Mouse (Mus musculus) layer of hippocampus, adult 2 months (tissue): ENCODE measurements around the gene Olfr1234. TPM values are rescaled to one million over a fixed set of nuclear protein-coding genes. Genes with fewer than 3 reads are reported as not detected.

ENCODE experiments used
- DNase-seq, 2 experiments: peaks; one replicate each; pipeline ENCODE4 v3.0.0; 2022; ENCODE audit warnings: low spot score in 2 of 2
- H3K27ac ChIP-seq: fragments of 200-600 bp; 2 replicates; pipeline ENCODE4 v1.8.1; 2022
- H3K4me3 ChIP-seq: fragments of 200-600 bp; 2 replicates; pipeline ENCODE4 v1.8.1; 2022; ENCODE audit warnings: mild to moderate bottlenecking
- CTCF ChIP-seq: fragments of 200-600 bp; conservative IDR thresholded peaks from 2 replicates; pipeline ENCODE4 v1.8.1; 2022; ENCODE audit warnings: antibody characterized with exemption, mild to moderate bottlenecking, moderate library complexity
- long read RNA-seq, 2 experiments: library from polyadenylated mRNA; stranded (forward); transcript quantifications; one replicate each; pipeline ENCODE4 v2.0.0; 2021; ENCODE audit warnings: borderline mapping rate in 2 of 2
- total RNA-seq, 2 experiments: library from RNA; stranded (reverse); gene quantifications; 2 replicates each; pipeline ENCODE4 v1.2.3; 2021

Olfr1234 gene
- not detected for total RNA-seq
- long read RNA-seq, experiment 1 = 0 reads
- long read RNA-seq, experiment 2 = 0 reads

GRCm38 (mm10) chr2:89364765-89365164 is at the start of gene Olfr1234:
TSS of gene Olfr1234 (minus strand) at chr2:89364865.
- Histone ChIP-seq H3K27ac (no peak within 1 kb of the TSS), H3K4me3 (no peak within 1 kb of the TSS)
- no peak for DNase-seq
- TF ChIP-seq CTCF = no peak

GRCm38 (mm10) chr2:89409576-89409975 is 44.9 kb upstream of the Olfr1234 start, which contains the start of gene Olfr1238:
TSS of gene Olfr1238 (minus strand) at chr2:89409676.
- no peak within 1 kb of the TSS for H3K4me3 ChIP-seq
- H3K27ac ChIP-seq = no peak within 1 kb of the TSS
- no peak for DNase-seq
- no peak for TF ChIP-seq CTCF

DNA sequence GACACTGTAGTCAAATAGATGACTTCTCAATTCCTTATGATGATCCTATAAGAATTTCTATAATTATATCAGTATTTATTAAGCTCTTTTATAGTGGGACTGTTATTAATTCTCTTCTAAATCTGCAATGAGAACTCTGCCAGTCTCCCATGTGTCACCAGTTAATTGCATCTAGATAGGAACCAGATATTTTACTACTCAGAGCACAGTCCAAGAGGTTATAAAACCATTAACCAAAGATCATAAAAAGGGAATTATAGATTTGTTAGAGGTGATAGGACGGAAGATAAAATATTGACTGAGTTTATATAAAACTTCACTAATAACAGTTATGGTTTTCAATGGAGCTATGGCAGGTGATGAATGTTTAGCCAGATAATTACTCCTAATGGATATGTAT is 36.2 kb upstream of the Olfr1234 start:
- DNase-seq = no peak
- Histone ChIP-seq H3K4me3 (no peak overlapping the region), H3K27ac (no peak overlapping the region)
- TF ChIP-seq CTCF = no peak

DNA sequence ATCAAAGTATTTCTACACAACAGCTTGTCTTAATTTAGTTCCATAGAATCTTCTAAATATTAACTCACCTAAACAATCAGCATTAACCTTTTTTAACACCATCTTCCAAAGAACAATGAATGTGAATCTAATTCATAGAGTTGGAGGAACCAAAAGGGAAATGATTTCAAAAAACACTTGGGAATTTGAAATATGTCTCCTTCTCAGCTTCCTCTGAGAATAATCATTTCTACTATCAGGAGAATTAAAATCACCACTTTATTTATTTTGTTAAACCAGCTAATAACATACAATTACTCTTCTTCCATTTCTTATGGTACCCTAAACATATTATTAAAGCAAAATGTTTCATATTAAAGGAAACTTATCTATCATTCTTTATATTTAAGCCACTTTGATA is 22.4 kb downstream of the Olfr1234 start, which contains the start of gene Olfr1233:
TSS of gene Olfr1233 (minus strand) at position 101 of the 400 bp plus-strand sequence.
- no peak for DNase-seq
- no peak for TF ChIP-seq CTCF
- Histone ChIP-seq H3K27ac (no peak within 1 kb of the TSS), H3K4me3 (no peak within 1 kb of the TSS)

DNA sequence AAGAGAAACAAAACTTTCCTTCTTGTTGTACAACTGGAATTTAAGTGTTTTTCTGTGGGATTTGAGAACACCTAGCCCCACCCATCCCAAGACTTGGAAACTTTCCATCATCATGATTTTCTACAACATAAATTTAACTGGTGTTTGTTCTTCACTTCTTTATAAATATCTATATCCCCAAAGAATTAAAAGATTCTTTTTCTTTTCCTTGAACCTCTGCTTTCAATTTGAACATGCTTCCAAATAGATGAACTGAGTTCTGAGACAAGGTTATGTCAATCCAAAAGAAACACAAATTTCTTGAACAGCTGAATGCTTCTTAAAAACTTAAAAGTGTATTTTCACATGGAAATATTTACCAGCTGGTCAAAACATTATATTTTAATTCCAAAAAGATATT is 35.1 kb downstream of the Olfr1234 start, which contains the start of gene Olfr1232:
TSS of gene Olfr1232 (minus strand) at position 101 of the 400 bp plus-strand sequence.
- no peak for DNase-seq
- no peak within 1 kb of the TSS for H3K4me3 ChIP-seq

More for the DNA sequence above, 35.1 kb downstream of the Olfr1234 start, which contains the start of gene Olfr1232:
- H3K27ac ChIP-seq = no peak within 1 kb of the TSS
- no peak for TF ChIP-seq CTCF

Other genes with a start within 250 kb of the Olfr1234 start
- gene Olfr1221, start 247.6 kb downstream of the Olfr1234 start, total RNA-seq = not detected
- not detected for gene Olfr1222, start 231.8 kb downstream of the Olfr1234 start, total RNA-seq
- not detected for gene Olfr1223, start 213.3 kb downstream of the Olfr1234 start, total RNA-seq
- gene Olfr1224-ps1, start 200.8 kb downstream of the Olfr1234 start, total RNA-seq = not detected
- gene Olfr1225, start 190.2 kb downstream of the Olfr1234 start, total RNA-seq = not detected
- not detected for gene Olfr1226, start 164.8 kb downstream of the Olfr1234 start, total RNA-seq
- gene Olfr1228, start 110.8 kb downstream of the Olfr1234 start, total RNA-seq = not detected
- gene Olfr1229, start 76.9 kb downstream of the Olfr1234 start, total RNA-seq = not detected
- gene Olfr1230, start 67.6 kb downstream of the Olfr1234 start, total RNA-seq = not detected
- not detected for gene Olfr1231, start 57.8 kb downstream of the Olfr1234 start, total RNA-seq
- gene Olfr1232, start 35.2 kb downstream of the Olfr1234 start, total RNA-seq = not detected
- gene Olfr1233, start 22.5 kb downstream of the Olfr1234 start, total RNA-seq = not detected
- gene Olfr1238, start 44.8 kb upstream of the Olfr1234 start, total RNA-seq = not detected
- gene Olfr1239, start 55.5 kb upstream of the Olfr1234 start, total RNA-seq = not detected
- not detected for gene Olfr1240, start 78.1 kb upstream of the Olfr1234 start, total RNA-seq
- gene Olfr1241, start 122.3 kb upstream of the Olfr1234 start, total RNA-seq = not detected
- not detected for gene Olfr1242, start 133.5 kb upstream of the Olfr1234 start, total RNA-seq
- not detected for gene Olfr1243, start 166.6 kb upstream of the Olfr1234 start, total RNA-seq
- gene Olfr1245, start 213.6 kb upstream of the Olfr1234 start, total RNA-seq = not detected
- not detected for gene Olfr1246, start 228.3 kb upstream of the Olfr1234 start, total RNA-seq
- under 1 TPM; 0.10 TPM for gene Olfr1247, start 249.3 kb upstream of the Olfr1234 start, total RNA-seq